Mouse (Mus musculus) stomach, embryonic 14.5 days (tissue): ENCODE measurements around the gene Inppl1. TPM values are rescaled to one million over a fixed set of nuclear protein-coding genes. Genes with fewer than 3 reads are reported as not detected.

ENCODE experiments used
- ATAC-seq: fragments of 200-750 bp; cut with Nextera tagmentation; 2 replicates; pipeline ENCODE4 v1.8.0; 2017; ENCODE audit warnings: low read depth, moderate TSS enrichment; ENCODE audit not compliant: insufficient number of reproducible peaks, insufficient read depth, low FRiP score
- H3K27ac ChIP-seq: fragments of 300-500 bp; sonication (generic); 2 replicates; pipeline ENCODE4 v1.5.1; 2014; ENCODE audit warnings: mild to moderate bottlenecking, low read length, moderate library complexity, mixed read lengths
- H3K27me3 ChIP-seq: fragments of 300-500 bp; sonication (generic); 2 replicates; pipeline ENCODE4 v1.6.1; 2014; ENCODE audit warnings: low read length, control low read depth, mixed read lengths; ENCODE audit not compliant: control insufficient read depth, insufficient read depth
- H3K36me3 ChIP-seq: fragments of 300-500 bp; sonication (generic); 2 replicates; pipeline ENCODE4 v1.6.1; 2014; ENCODE audit warnings: mild to moderate bottlenecking, control low read depth, low read length, moderate library complexity, mixed read lengths; ENCODE audit not compliant: control insufficient read depth, insufficient read depth
- H3K4me1 ChIP-seq: fragments of 300-500 bp; sonication (generic); 2 replicates; pipeline ENCODE4 v1.6.1; 2014; ENCODE audit warnings: low read length, control low read depth, mixed read lengths; ENCODE audit not compliant: control insufficient read depth, insufficient read depth
- H3K4me2 ChIP-seq: fragments of 300-500 bp; sonication (generic); replicated peaks from 2 replicates; pipeline ENCODE4 v1.6.1; 2014; ENCODE audit warnings: low read depth, low read length, control low read depth
- H3K4me3 ChIP-seq: fragments of 300-500 bp; sonication (generic); 2 replicates; pipeline ENCODE4 v1.5.1; 2014; ENCODE audit warnings: low read depth, low read length, control low read depth
- H3K9ac ChIP-seq: fragments of 300-500 bp; sonication (generic); replicated peaks from 2 replicates; pipeline ENCODE4 v1.6.1; 2014; ENCODE audit warnings: low read depth, mild to moderate bottlenecking, control low read depth, low read length, moderate library complexity, mixed read lengths
- H3K9me3 ChIP-seq: fragments of 300-500 bp; sonication (generic); 2 replicates; pipeline ENCODE4 v1.6.1; 2016; ENCODE audit warnings: low read depth, low read length, control low read depth; ENCODE audit not compliant: control insufficient read depth
- WGBS: fragments of 180-500 bp; shearing (Covaris S2); extraction: QIAGEN DNeasy Blood & Tissue Kit; methylation state at CpG from one replicate; pipeline ENCODE4 v1.1.7; 2014; 5-methylcytosine and 5-hydroxymethylcytosine counted together
- polyA plus RNA-seq: library from polyadenylated mRNA; unstranded; fragments of >200 nt; fragmentation: Nextera tagmentation; extraction: Ambion mirVana; gene quantifications from 2 replicates; pipeline ENCODE4 v1.2.1, GENCODE M21; 2014

Inppl1 gene
- 20.5 and 21.6 TPM in 2 replicates for polyA plus RNA-seq

DNA sequence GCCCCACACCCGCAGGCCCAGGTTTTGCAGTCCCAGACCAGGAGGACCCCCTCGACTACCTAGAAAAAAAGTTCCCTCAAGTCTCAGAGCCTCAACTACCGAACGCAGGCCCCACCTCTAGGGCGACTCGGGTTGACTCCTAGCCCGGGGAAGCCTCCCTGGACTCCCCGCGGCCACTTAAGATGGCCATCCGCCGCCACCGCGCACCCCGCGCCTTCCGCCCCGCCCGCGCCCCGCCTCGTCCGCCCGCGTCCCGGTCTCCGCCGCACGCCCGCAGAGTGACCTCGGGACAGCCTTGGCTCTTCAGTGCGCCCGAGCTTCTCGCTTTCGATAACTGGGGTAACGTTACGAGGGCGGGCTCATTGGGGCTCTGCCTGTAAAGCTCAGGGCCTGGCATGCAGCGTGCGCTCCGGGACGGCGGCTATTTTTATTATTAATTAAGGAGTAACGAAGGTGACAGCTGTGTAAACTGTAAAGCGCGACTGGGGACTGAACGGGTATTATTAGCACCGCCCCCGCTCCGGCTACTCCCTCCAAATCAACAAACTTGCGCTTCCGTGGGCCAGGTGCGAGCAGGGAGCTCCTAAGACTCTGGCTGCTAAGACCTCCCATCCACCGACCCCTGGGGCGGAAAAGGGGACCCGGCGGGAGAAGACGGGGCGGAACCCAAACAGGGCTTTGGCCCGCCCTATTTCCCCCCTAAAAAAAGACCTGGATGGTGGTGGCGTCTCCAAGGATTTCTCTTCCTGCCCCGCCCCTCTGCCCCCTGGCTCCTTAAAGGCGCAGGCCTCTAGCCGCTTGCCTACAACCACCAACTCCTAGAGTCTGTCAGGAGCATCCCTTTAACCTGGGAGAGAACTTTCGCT is at the start of gene Inppl1:
Gene Inppl1 (minus strand): TSS at position 624 of the 866 bp plus-strand sequence.
- peak; percentile 89 for ATAC-seq
- Histone ChIP-seq H3K4me1 (peaks cover 17% of the 10 kb centered on the region), H3K4me3 (peak within 1 kb of the TSS; percentile 94), H3K4me2 (peak within 1 kb of the TSS; percentile 57), H3K27ac (peak within 1 kb of the TSS; percentile 98), H3K27me3 (no peaks in the 10 kb centered on the region), H3K9ac (peak within 1 kb of the TSS; percentile 94), H3K36me3 (peaks cover 11% of the 10 kb centered on the region), H3K9me3 (no peaks in the 10 kb centered on the region)
- WGBS: under 1% methylated on average over 64 of the region's 64 CpGs

GRCm38 (mm10) chr7:101886274-101886673 is 48.2 kb upstream of the Inppl1 start:
- H3K9me3 ChIP-seq: no peaks in the 10 kb centered on the region
- ATAC-seq: no peak
- H3K36me3 ChIP-seq: no peaks in the 10 kb centered on the region
- H3K27ac ChIP-seq: no peak overlapping the region
- no peak overlapping the region for H3K4me2 ChIP-seq
- no peak overlapping the region for H3K4me3 ChIP-seq
- no peak overlapping the region for H3K9ac ChIP-seq
- no peaks in the 10 kb centered on the region for H3K4me1 ChIP-seq
- WGBS: 88% methylated on average over 6 of the region's 6 CpGs
- H3K27me3 ChIP-seq: no peaks in the 10 kb centered on the region

GRCm38 (mm10) chr7:101884160-101884559 is 46.1 kb upstream of the Inppl1 start:
- no peak for ATAC-seq
- no peak overlapping the region for H3K4me2 ChIP-seq
- no peaks in the 10 kb centered on the region for H3K36me3 ChIP-seq
- WGBS: 95% methylated on average over 4 of the region's 4 CpGs
- no peaks in the 10 kb centered on the region for H3K27me3 ChIP-seq
- no peaks in the 10 kb centered on the region for H3K9me3 ChIP-seq
- H3K27ac ChIP-seq: no peak overlapping the region
- no peak overlapping the region for H3K9ac ChIP-seq
- no peaks in the 10 kb centered on the region for H3K4me1 ChIP-seq
- H3K4me3 ChIP-seq: no peak overlapping the region

GRCm38 (mm10) chr7:101882413-101883154 is 44.6 kb upstream of the Inppl1 start:
- no peaks in the 10 kb centered on the region for H3K9me3 ChIP-seq
- no peaks in the 10 kb centered on the region for H3K4me1 ChIP-seq
- no peak overlapping the region for H3K9ac ChIP-seq
- no peaks in the 10 kb centered on the region for H3K36me3 ChIP-seq
- no peak for ATAC-seq
- 71% methylated on average over 9 of the region's 9 CpGs for WGBS
- no peak overlapping the region for H3K4me2 ChIP-seq
- H3K4me3 ChIP-seq: no peak overlapping the region
- no peak overlapping the region for H3K27ac ChIP-seq
- H3K27me3 ChIP-seq: no peaks in the 10 kb centered on the region

DNA sequence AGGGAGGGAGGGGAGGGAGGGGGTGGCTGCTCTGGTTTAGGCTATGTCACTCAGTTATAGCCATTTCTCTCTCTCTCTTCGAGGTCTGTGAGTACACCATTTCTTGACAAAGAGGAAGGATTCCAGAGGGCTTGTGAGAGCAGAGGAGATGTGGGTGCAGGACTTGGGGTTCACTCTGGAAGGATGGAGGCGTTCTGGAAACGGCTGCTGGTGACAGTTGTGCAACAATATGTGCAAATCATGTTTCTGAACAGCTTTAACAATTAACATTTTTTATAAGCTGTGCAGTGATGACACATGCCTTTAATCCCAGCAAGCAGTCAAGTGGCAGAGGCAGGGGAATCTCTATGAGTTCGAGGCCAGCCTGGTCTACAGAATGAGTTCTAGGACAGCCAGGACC is 42.8 kb upstream of the Inppl1 start:
- Histone ChIP-seq H3K27me3 (no peaks in the 10 kb centered on the region), H3K36me3 (no peaks in the 10 kb centered on the region), H3K4me2 (no peak overlapping the region), H3K9me3 (no peaks in the 10 kb centered on the region), H3K9ac (no peak overlapping the region), H3K4me1 (no peaks in the 10 kb centered on the region), H3K27ac (no peak overlapping the region), H3K4me3 (no peak overlapping the region)
- no peak for ATAC-seq
- WGBS: 75% methylated on average over 4 of the region's 4 CpGs

DNA sequence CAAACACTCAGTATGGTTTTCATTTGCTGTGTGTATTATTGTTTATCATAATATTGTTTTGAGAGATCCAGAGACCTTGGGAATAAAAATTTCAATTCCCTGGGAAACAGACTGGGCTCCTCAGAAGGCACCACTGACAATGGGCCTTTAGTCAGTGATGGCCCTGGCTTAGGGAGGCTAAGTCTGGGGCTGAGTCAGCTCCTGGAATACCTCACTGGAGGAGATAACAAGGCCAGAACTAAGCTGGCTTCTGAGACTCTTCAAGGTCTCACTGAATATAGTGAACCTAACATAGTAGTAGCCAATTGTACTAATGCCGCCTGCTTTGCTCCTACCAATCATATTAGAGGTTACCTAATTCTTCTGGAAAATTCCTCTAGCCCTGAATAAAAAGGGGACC is 37.9 kb upstream of the Inppl1 start:
- WGBS: 97% methylated on average over 1 of the region's 1 CpGs
- Histone ChIP-seq H3K27me3 (no peaks in the 10 kb centered on the region), H3K9ac (no peak overlapping the region)

GRCm38 (mm10) chr7:101871296-101871695 is 33.3 kb upstream of the Inppl1 start:
- Histone ChIP-seq H3K4me3 (no peak overlapping the region), H3K4me2 (no peak overlapping the region), H3K4me1 (no peaks in the 10 kb centered on the region), H3K36me3 (no peaks in the 10 kb centered on the region), H3K9ac (no peak overlapping the region), H3K9me3 (no peaks in the 10 kb centered on the region), H3K27ac (no peak overlapping the region), H3K27me3 (no peaks in the 10 kb centered on the region)
- ATAC-seq: no peak
- 81% methylated on average over 3 of the region's 3 CpGs for whole genome bisulfite sequencing

More for the DNA sequence above, 37.9 kb upstream of the Inppl1 start:
- no peak overlapping the region for H3K27ac ChIP-seq
- no peaks in the 10 kb centered on the region for H3K4me1 ChIP-seq
- H3K4me2 ChIP-seq: no peak overlapping the region
- no peaks in the 10 kb centered on the region for H3K36me3 ChIP-seq
- no peak for ATAC-seq
- H3K9me3 ChIP-seq: no peaks in the 10 kb centered on the region
- H3K4me3 ChIP-seq: no peak overlapping the region

- Histone ChIP-seq H3K36me3 (no peaks in the 10 kb centered on the region), H3K9ac (no peak within 1 kb of the TSS), H3K27ac (no peak within 1 kb of the TSS), H3K9me3 (no peaks in the 10 kb centered on the region), H3K4me3 (no peak within 1 kb of the TSS), H3K4me1 (no peaks in the 10 kb centered on the region), H3K27me3 (no peaks in the 10 kb centered on the region), H3K4me2 (no peak within 1 kb of the TSS)
- ATAC-seq: no peak
- 62% methylated on average over 2 of the region's 2 CpGs for WGBS
Measured at GRCm38 (mm10) chr7:101870629-101871028, 32.6 kb upstream of the Inppl1 start, which contains the start of gene Folr1. TSS of gene Folr1 (minus strand) at chr7:101870788.
